Mouse (Mus musculus): ENCODE measurements around the gene Dnajc19.
"Not testable (repeated sequence)": the region's sequence is repeated elsewhere in the genome, so short reads cannot be mapped to it uniquely, and the experiment has no call there.

Dnajc19 gene

DNA sequence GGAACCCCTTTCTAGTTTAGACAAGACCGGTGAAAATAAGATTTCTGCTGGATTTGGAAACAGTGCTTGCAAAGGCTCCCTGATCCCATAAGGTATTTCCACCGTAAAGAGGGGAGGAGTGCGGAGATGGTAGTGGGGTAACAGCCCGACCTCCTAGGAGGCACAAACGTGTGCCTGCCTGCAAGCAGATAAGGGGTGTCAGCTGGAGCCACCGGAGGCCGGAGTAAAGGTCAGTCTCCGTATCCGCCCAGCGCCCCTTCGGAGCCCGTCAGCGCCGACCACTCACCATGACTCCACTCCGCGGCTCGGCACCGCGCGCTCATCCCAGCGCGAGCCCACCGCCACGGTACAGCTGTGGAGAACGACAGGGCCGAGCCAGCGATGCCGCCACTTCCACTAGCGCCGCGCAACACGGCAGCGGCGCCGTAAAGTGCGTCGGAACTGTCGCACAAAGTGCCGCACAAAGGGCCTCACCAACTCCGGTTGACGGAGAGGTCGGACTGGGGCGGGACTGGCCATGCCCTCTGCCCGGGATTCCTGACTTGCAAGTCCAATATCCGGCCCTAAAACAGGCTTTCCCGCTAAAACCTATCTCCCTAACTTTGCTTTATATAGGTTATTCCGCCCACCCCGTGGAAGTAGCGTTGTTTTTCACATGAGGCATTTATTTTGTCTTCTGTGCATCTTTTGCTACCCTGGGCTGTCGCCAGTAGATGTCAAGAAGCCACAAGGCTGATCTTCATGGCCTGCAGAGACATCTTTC lies at the start of gene Dnajc19:
TSS of gene Dnajc19 (minus strand) at position 422 of the 763 bp plus-strand sequence.
- peak; percentile 93 for DNase-seq (ENCODE audit: low read depth, low spot score)

DNA sequence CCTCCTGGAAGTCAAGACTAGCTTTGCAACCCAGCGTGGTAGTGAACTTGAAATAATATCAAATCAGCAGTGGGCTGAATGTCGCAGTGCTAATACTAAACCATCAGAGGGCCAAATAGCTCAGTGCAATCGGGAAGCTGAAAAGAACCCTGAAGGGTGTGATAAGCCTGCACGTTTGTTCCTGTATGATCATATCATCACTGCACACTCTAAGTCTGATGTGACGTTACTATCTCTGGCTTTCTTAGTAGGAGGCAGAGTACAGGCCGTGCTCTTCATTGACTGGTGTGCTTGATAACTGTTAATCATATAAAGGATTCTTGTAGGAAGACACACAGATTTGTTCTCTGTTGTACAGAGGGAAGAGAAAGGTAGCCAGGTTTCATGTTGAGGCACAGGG lies 48.8 kb upstream of the Dnajc19 start:
- no peak for DNase-seq (ENCODE audit: low read depth, low spot score)

DNA sequence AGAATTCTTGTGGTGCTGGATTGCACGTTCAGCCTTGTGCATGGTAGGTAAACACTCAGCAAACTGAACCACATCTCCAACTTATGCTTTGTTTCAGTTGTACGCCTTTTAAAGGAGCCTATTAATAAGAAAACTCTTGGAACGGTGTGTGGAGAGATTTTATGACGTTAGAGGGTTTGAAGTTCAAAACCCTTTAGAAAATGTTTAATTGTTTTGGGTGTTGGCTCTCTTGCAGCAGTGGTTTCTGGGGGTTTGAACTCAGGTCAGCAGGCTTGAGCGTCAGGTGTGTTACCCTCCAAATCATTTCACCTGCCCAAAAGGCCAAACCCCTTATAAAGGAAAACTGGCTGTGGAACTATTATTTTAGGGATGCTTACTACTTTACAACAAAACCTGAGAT lies 40.2 kb upstream of the Dnajc19 start:
- DNase-seq (ENCODE audit: low read depth, low spot score), result no peak

DNA sequence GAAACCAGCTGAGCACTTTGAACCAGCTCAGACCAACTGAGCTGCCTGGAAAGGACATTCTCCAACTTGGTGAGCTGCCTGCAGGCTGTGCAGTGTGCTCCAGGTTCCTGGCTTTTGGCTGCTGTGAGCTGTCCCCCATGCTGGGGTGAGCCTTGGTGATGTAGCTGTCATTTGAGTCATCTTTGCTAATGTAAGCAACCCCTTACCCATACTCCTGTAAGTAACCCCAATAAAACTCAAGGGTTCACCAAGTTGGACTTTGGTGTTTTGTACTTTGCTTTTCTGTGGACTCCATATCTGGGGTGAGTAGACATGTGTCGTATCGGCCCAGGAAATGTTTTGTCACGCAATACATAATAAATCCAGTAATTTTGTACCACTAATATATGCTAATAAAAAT lies 39.7 kb upstream of the Dnajc19 start:
- no peak for DNase-seq (ENCODE audit: low read depth, low spot score)

DNA sequence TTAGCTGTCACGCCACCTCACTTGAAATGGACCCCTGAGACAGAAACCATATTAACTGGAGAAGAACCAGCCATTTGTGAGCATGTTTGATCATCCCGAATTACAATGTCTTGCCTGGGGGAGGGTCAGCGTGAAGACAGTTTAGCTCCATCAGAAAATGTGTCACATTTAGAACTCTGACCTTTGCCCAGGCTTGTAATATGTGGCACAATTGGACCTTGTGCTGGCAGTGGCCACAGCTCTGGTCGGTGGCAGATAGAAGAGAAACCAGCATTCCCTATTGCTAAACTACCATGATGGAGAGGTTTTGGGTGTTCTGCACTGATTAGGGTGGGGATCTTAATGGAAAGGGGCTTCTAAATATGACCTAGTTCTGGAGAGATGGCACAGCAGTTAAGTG lies 38.7 kb upstream of the Dnajc19 start:
- no peak for DNase-seq (ENCODE audit: low read depth, low spot score)

DNA sequence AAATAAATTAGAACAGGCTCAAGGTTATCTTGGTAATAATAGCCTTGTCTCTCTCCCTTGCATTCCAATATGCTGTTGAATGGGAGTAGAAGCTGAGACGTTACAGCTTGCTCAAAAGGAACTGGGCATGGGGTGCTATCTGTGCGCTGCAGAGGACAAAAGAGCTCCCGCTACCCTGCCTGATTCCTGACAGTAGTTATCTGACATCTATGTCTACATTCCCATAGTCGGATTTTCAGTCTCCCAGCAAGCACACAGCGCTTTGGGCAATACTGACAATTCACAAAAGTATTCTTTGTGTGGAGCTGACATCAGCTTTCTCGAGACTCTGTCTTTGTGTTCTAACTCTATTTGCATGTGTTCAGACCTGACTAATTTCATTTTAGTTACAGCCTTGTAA lies 34.7 kb upstream of the Dnajc19 start:
- DNase-seq (ENCODE audit: low read depth, low spot score), result no peak

DNA sequence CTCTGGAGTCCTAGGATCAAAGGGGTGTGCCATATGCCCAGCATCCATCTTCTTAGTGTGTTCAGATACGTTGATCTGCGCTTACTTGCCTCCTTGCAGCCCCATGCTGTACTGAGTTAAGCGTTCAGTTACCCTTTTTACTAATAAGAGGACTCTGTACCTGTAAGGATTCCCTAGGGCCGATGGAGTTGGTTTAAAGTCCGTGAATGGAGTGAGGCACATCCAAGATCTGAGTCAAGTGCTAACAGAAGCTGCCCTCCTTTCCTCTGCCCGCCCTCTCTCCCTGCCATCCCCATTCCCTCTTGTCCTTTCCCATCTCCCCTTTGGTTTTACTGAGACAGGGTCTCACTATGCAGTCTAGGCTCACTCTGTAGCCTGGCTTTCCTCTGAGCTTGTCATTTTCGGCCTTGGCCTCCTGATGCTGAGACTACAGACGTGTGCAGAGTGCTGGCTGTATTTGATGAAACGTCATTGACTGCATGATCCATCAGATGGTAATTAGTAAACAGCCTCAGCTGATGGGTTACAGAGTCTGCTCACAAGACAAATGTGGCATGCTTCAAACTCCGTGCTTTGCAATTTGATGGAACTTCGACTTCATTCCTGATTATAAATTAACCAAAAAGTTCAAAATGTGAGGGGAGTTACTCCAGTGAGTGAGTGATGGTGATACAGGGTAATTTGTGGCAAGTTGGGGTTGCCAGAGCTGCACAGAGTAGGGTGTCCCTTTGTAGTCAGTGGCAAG lies 31.0 kb upstream of the Dnajc19 start:
- no peak for DNase-seq (ENCODE audit: low read depth, low spot score)

DNA sequence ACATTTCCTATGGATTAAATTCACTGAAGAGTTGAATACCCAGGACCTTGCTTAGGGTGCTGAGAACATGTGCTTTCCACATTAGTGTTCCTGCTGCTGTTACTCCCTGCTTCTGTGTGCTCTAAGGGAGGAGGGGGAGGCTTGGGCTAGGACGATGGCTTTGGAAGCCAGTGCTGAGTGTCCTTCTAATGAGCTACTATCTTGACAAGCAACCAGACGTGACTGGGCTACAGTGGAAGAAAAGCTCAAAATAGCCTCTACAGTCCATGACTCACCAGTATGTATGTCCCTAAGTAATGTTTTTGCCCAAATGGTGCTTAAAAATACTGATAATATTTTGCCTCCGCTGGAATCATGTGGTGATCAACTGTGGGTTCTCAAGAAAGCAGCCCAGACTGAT lies 26.5 kb upstream of the Dnajc19 start:
- DNase-seq (ENCODE audit: low read depth, low spot score), result no peak

DNA sequence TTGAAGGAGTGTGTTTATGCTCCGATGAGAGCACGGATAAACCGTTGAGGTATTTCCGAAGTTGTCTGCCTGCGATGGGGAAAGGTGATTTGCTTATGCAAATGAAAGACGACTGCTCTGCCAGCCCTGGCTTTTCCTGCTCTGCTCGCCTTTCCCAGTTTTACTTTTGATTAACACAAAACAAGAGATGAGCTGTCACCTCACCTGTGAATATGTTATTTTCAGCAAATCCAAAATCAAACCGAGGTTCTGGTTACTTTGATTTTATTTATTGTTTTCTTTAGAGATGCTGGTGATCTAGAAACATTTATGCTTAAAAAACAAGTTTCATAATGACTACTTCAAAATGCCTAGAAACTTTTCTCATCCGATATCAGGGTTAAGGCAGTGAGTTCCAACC lies 25.3 kb upstream of the Dnajc19 start:
- no peak for DNase-seq (ENCODE audit: low read depth, low spot score)

DNA sequence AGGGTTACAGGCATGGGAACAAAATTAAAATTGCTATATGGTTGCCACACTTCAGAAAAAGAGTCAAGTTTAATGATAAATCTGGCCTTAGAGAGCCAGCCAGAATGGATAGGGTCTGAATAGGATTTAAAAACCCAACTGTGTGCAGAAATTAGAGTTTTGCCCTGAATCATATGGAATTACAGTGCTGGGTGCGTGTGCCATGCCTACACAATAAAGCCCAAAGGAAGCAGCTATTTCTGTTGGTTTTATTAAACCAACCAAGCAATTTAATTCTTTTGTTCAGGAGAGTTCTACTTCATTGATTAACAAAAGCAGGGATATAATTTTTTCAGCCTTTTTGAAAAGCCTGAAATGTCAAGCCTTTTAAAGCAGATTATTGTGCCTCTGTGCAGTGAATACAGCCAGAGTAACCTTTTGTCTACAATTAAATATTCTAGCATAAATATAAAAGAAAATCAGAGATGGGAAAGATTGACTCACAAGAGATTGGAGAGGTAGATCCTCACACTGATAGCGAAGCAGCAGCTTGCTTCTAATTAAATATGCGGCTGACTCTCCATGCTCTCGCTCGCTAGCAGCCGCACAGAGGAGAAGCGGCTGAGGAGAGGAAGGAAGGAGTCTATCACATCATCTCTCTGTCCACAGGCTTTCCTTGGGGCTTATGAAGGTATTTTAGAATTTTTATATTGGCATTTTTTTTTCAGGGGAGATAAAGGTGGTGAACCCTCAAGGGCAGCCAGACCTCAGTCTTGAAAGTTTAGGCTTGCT lies 23.0 kb upstream of the Dnajc19 start:
- DNase-seq (ENCODE audit: low read depth, low spot score), result no peak

DNA sequence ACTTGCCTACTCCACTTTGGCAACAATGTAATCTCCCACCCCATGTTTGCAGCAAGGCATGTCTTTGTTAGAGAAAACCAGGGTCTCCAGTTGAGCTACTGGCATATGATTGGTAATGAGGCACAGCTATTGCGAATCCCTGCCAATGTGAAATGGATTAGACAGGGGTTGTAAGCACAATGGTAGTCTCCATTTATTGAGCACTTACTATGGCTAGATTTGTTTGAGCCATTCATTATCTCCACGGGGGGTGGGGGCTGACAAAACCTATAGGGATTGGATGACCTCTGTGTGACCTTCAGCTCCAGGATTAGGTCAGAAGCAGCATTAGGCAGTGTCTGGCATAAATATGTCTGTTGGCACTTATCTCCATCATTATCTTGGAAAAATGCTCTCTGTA lies 21.8 kb upstream of the Dnajc19 start:
- DNase-seq (ENCODE audit: low read depth, low spot score), result no peak

DNA sequence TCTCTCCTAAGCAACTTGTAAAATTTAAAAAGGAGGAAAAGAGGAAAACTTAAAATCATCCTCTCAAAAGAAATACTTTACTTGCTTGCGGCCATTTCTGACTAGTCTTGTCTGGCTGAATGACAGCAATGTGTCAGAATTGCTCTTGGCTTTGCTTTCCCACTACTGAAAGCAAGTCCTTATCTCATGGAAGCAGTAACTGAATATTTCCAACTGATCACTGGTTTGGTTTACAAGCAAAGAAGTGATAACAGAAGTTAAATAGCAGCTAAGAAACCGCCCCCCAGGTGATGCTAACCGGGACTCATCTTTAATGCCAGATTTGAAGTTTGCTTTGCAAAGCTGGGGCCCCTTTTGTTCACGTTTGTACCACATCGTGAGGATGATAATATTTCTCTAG lies 2.5 kb upstream of the Dnajc19 start:
- DNase-seq (ENCODE audit: low read depth, low spot score), result no peak

DNA sequence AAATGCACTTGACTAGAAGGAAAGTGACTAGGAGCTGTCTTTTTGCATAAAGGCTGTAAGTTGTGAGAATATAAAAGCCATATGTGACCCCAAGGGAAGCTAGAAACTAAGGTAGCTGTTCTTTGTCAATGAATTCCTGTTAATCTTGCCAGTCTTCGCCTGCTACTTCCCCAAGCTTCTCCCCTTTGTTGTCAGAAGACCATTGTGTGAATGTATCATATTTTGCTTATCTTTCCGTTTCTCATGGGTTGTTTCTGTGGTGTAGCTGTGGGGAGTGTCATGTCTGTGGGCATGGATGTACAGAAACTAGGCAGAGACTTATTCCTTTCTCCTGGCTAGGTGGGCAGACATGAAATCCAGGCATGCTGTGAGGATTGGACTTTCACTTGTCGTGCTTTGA lies 808 bp upstream of the Dnajc19 start:
- no peak for DNase-seq (ENCODE audit: low read depth, low spot score)

DNA sequence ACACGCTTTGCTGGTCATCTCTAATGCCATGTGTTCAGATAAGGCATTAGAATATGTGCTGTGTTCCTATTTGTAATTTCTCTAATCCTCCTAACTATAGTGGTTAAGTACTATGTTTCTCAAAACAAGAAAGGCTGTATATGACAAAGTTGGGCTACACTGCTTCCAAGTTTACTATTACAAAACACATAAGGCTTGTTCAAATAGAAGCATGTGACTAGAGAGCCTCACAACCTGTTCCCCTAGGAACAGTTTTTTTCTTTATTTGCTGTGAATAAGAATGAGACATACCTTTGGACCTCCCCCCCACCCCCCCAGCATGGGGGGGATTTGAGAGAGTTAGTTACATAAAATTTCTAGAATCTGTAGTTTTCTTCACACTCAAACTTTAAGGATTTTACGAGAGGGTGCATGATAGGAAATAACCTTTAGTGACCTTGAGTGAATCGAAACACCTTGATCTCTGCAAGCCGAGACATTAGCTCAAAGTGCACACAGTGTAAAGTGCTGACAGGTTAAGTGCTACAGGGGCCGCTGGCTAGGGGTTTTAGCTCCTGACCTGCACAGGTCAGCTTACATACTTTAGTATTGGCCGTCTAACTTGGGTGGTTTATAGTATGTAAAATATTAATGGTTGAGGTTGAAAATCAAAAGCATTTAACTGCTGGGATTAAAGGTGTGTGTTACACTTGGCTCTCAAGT lies 4.9 kb downstream of the Dnajc19 start:
- DNase-seq (ENCODE audit: low read depth, low spot score), result no peak

DNA sequence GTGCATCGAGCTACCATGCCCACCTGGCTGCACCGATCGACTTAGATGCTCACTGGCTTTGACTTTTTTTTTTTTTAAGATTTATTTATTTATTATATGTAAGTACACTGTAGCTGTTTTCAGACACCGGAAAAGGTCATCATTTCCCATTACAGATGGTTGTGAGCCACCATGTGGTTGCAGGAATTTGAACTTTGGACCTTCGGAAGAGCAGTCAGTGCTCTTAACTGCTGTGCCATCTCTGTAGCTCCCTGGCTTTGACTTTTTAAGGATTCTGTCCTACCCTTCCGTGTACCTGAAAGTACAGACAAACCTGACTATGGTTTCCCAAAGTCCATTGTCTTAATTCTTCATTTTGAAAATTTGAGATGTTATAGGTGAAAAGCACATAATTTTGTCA lies 8.4 kb downstream of the Dnajc19 start:
- DNase-seq (ENCODE audit: low read depth, low spot score), result no peak

DNA sequence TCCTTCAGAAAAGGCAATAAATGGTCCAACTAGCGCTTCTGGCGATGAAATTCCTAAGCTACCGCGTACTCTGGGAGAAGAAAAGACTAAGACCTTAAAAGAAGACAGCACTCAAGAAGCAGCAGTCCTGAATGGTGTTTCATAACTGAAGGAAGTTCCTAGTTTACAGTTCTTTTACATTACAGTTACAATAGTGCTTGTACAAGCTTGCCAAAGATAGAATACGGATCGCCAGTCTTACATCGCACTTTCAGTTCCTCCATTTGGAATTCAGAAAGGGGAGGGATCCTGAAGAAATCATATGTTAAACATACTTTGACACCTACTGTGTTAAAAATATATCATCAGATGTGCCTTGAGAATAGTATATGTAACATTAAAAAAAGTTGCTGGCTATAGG lies 12.2 kb downstream of the Dnajc19 start:
- not testable (repeated sequence) for DNase-seq (ENCODE audit: low read depth, low spot score)

DNA sequence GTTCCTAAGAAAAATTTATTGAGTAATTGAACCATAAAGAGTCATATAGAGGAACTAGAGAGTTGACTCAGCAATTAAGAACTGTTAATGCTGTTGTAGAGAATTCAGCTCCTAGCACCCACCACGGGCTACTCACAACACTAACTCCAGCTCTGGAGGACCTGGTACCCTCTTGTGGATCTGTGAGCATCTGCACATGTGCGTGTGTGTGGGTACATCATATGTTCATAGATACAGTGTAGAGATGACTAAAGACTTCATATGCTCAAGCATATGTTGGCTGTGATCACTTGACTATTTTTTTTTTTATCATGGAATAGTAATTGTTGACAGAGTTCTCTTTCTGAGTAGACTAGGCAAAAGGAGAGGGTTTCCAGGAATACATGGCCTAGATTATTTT lies 18.8 kb downstream of the Dnajc19 start:
- DNase-seq (ENCODE audit: low read depth, low spot score), result no peak

DNA sequence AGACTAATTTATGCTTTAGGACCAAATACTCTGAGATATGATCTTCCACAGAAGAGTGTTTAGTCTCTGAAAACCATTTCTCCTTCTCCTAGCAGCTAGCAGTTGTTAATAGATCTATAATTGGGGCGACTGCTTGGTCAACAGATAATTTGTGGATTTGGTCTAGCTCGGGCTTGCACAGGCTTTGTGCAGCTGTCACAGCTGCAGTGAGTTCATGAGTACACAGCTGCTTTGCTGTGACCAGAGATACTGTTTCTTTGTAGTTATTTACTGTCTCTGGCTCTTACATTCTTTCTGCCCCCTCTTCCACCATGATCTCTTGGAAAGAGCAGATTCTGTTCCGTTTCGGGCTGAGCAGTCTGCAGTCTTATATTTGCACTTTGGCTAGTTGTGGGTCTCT lies 39.1 kb downstream of the Dnajc19 start:
- DNase-seq (ENCODE audit: low read depth, low spot score), result no peak

DNA sequence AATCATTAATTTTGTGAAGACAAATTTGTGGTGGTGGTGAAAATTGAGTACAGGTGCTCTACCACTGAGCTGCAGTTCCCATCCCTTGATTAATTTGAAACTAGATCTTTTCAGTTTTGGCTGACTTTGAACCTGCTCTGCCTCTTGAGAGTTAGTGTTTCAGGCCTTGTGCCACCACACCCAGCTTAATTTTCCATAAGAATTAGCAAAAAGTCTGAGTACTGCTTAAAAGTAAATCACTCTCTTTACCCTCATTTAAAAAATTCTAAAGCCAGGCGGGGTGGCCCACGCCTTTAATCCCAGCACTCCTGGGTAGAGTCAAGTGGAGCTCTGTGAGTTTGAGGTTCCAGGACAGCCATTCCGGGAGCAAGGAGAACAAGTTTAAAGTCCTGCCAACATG lies 45.4 kb downstream of the Dnajc19 start:
- no peak for DNase-seq (ENCODE audit: low read depth, low spot score)

DNA sequence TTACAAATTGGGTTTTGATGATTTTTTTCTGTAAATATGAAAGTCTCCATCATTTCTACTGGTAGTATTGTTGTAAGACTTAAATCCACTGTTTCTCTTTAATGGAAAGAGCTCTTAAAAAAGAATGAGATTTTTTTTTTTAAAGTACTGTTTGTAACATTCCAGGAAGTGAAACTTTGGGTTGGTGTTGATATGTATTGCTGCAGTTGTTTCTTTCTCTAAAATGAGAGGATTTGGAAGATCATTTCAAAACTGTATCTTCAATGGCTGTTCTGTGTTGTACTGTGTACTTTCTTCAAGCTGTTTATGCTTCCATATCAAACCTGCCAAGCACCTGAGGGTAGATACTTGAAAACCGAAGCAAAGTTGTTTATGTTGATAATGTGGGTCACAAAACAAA lies 46.3 kb downstream of the Dnajc19 start:
- no peak for DNase-seq (ENCODE audit: low read depth, low spot score)

DNA sequence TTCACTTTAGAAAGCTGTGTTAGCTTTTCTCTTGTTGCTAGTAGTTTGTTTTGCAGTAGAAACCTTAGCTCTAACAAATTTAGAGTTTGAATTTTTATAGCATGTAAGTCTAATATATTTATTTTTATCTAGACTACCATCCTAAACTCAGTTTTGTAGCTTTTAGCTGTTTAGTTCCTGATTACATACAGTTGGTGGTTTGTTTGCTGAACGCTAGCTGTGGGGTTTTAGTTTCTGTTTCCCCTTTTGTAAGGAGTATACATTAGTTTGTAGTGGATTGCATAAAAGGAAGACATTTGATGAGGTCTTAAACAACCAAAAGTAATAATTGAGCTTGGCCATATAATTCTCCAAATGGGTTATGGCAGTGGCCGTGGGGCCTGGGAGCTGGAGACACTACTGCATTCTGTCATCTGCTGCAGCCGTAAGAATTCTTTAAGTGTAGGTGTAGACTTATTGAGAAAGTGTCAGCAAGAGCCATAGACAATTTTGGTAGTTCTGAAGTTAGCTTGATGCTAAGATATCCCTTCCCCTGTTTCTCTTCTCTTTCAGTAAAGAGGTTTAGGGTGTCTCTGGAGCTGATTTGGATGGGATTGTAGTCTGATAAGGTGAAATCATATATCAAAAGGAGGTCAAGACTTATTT lies 47.3 kb downstream of the Dnajc19 start:
- peak; percentile 22 for DNase-seq (ENCODE audit: low read depth, low spot score)
